Mouse (Mus musculus) gastrocnemius, postnatal 36 days (tissue): ENCODE data around the gene Pxt1. TPM values are rescaled to one million over a fixed set of nuclear protein-coding genes. Genes with fewer than 3 reads are reported as not detected.

Experiments
- DNase-seq, 2 experiments: peaks; one replicate each; pipeline ENCODE4 v3.0.0; 2022
- intact Hi-C: fragments of 180-260 bp; cut with DNase I; formaldehyde crosslinking; loops from one replicate; pipeline ENCODE4 v1.15.1; 2025
- total RNA-seq, 2 experiments: library from RNA; stranded (reverse); gene quantifications; 2 replicates each; pipeline ENCODE4 v1.2.3; 2021

The Pxt1 gene
- total RNA-seq, 2 experiments from 2014 or later: not detected

- intact Hi-C loops: no loop called here
- DNase-seq: no peak
Observed at GRCm38 (mm10) chr17:28950751-28951150, 7.1 kb upstream of the Pxt1 start.

GRCm38 (mm10) chr17:28948661-28949060 is 5.0 kb upstream of the Pxt1 start:
- intact Hi-C loops: no loop called here
- DNase-seq: no peak

GRCm38 (mm10) chr17:28947011-28947939 is 3.6 kb upstream of the Pxt1 start:
- intact Hi-C loops: no loop called here
- no peak for DNase-seq

- intact Hi-C loops: no loop called here
- DNase-seq: no peak
Observed at GRCm38 (mm10) chr17:28944481-28944880, 841 bp upstream of the Pxt1 start.

- intact Hi-C loops: no loop called here
Observed at GRCm38 (mm10) chr17:28942101-28942500, 1.5 kb downstream of the Pxt1 start.

GRCm38 (mm10) chr17:28940776-28941555 is 2.7 kb downstream of the Pxt1 start:
- intact Hi-C loops: no loop called here
- no peak for DNase-seq

More at GRCm38 (mm10) chr17:28942101-28942500, 1.5 kb downstream of the Pxt1 start:
- no peak for DNase-seq

GRCm38 (mm10) chr17:28936622-28937345 is 6.9 kb downstream of the Pxt1 start:
- peak in 1 of 2 experiments; percentile 27 for DNase-seq

GRCm38 (mm10) chr17:28936133-28936532 is 7.5 kb downstream of the Pxt1 start:
- intact Hi-C loops: no loop called here
- DNase-seq: no peak

More at GRCm38 (mm10) chr17:28936622-28937345, 6.9 kb downstream of the Pxt1 start:
- intact Hi-C loops: no loop called here

GRCm38 (mm10) chr17:28934120-28934916 is 9.3 kb downstream of the Pxt1 start:
- intact Hi-C loops: no loop called here
- DNase-seq: no peak

- intact Hi-C loops: no loop called here
Observed at GRCm38 (mm10) chr17:28932274-28932673, 11.4 kb downstream of the Pxt1 start.

GRCm38 (mm10) chr17:28931436-28932211 is 12.0 kb downstream of the Pxt1 start:
- no peak for DNase-seq
- intact Hi-C loops: no loop called here

More at GRCm38 (mm10) chr17:28932274-28932673, 11.4 kb downstream of the Pxt1 start:
- no peak for DNase-seq

- DNase-seq: peak; percentile 86 to 93
- intact Hi-C loops: no loop called here
Observed at GRCm38 (mm10) chr17:28930392-28931074, 13.1 kb downstream of the Pxt1 start.

GRCm38 (mm10) chr17:28929369-28929768 is 14.3 kb downstream of the Pxt1 start:
- no peak for DNase-seq
- intact Hi-C loops: loop anchor here (5.0 kb wide), 2 partner anchors 47 to 242 kb away; no protein-coding TSS in a partner anchor

- intact Hi-C loops: loop anchor here (5.0 kb wide), 2 partner anchors 46 to 241 kb away; no protein-coding TSS in a partner anchor
- DNase-seq: no peak
Observed at GRCm38 (mm10) chr17:28928004-28928403, 15.6 kb downstream of the Pxt1 start.

GRCm38 (mm10) chr17:28926866-28927635 is 16.6 kb downstream of the Pxt1 start:
- intact Hi-C loops: loop anchor here (2.0 to 5.0 kb wide), 3 partner anchors 45 to 240 kb away; no protein-coding TSS in a partner anchor
- DNase-seq: peak; percentile 37 to 40

- DNase-seq: peak; percentile 64 to 74
- intact Hi-C loops: loop anchor here (2.0 to 5.0 kb wide), 3 partner anchors 44 to 239 kb away; no protein-coding TSS in a partner anchor
Observed at GRCm38 (mm10) chr17:28926380-28926779, 17.3 kb downstream of the Pxt1 start.

GRCm38 (mm10) chr17:28924957-28925595 is 18.6 kb downstream of the Pxt1 start:
- no peak for DNase-seq
- intact Hi-C loops: loop anchor here (5.0 kb wide), 3 partner anchors 43 to 238 kb away; no protein-coding TSS in a partner anchor
